ENCODE assay signal across 9 mouse cellular contexts in genomic region chr9:60693986-60694385, GRCm38 (mm10). TPM values are rescaled to one million over a fixed set of nuclear protein-coding genes. Genes with fewer than 3 reads are reported as not detected.
A peak's percentile ranks its signal among the peaks of the same experiment; 100 is the strongest.
DNase-seq lines count a peak whose midpoint lies in the region; ATAC-seq and TF ChIP-seq lines count a peak whose summit lies in the region.
"Had no signal": no experiment of that assay in that cellular context is flagged by ENCODE, and none has a peak within 500 bp of the region (broad histone marks: within the 10 kb centered on the region; RNA-seq: fewer than 3 reads in every experiment).

No protein-coding gene starts in this region.

- peak; percentile 34 for TF ChIP-seq RAD21 in MEL (IDR thresholded peaks at IDR 0.05; ENCODE audit: low read depth, low read length)

- no peak for TF ChIP-seq EP300 in liver, postnatal 0 days (IDR thresholded peaks at IDR 0.05; ENCODE audit: low read depth)
- TF ChIP-seq EP300 in MEL (IDR thresholded peaks at IDR 0.05; ENCODE audit: low read depth in 1 of 2, low read length in 2 of 2), result no peak

- no peak overlapping the region for H3K27ac ChIP-seq in liver, postnatal 0 days (ENCODE audit: low read depth)
- no peak overlapping the region for H3K27ac ChIP-seq in MEL (ENCODE audit: control insufficient read depth, low read depth, low read length)

- no peaks in the 10 kb centered on the region for H3K36me3 ChIP-seq in liver, postnatal 0 days (replicated peaks; ENCODE audit: insufficient read depth, low read length)
- no peaks in the 10 kb centered on the region for H3K36me3 ChIP-seq in MEL (ENCODE audit: control insufficient read depth in 1 of 2, insufficient read depth in 2 of 2, low read length in 2 of 2)

- H3K4me1 ChIP-seq in liver, postnatal 0 days (ENCODE audit: insufficient read depth), result no peaks in the 10 kb centered on the region
- H3K4me1 ChIP-seq in MEL (ENCODE audit: control insufficient read depth in 1 of 2, insufficient read depth in 2 of 2, low read length in 2 of 2), result no peaks in the 10 kb centered on the region

- no peak for ATAC-seq in liver, postnatal 0 days
- 0 out of 2 replicates have a peak, but pooled peaks have one; percentile 27 for ATAC-seq in megakaryocyte, adult 5-6 weeks (ENCODE audit: poor library complexity, severe bottlenecking)

- H3K4me2 ChIP-seq in liver, postnatal 0 days (ENCODE audit: low read depth, low read length), result no peak overlapping the region
- H3K4me2 ChIP-seq: midbrain, embryonic 11.5 days had no signal

- no peak overlapping the region for H3K4me3 ChIP-seq in liver, postnatal 0 days (ENCODE audit: low read depth, low read length)
- H3K4me3 ChIP-seq in MEL (ENCODE audit: control insufficient read depth in 1 of 2, insufficient read depth in 1 of 2, low read depth in 2 of 2, low read length in 2 of 2), result no peak overlapping the region

- peak; percentile 52 for DNase-seq in gastrocnemius, postnatal 10 days
- DNase-seq in gastrocnemius, postnatal 4 days (ENCODE audit: low spot score in 2 of 2), result no peak
- peak; percentile 30 for DNase-seq in liver, postnatal 0 days
- no peak for DNase-seq in liver
- DNase-seq in MEL (ENCODE audit: low read depth, low spot score), result peak; percentile 40
- no peak for DNase-seq in urinary bladder, adult 18-20 months (ENCODE audit: low spot score in 2 of 2)
- no peak for DNase-seq in spleen, postnatal 4 days (ENCODE audit: low spot score in 2 of 2)

- no peaks in the 10 kb centered on the region for H3K79me2 ChIP-seq in MEL (ENCODE audit: control insufficient read depth, insufficient read depth, low read length, poor library complexity)

- WGBS in liver, postnatal 0 days (ENCODE audit: insufficient replicate concordance), result 61% methylated on average over 2 of the region's 2 CpGs

- no peak overlapping the region for H3K9ac ChIP-seq in liver, postnatal 0 days (replicated peaks)
- H3K9ac ChIP-seq in MEL (ENCODE audit: control insufficient read depth, low read depth, low read length, poor library complexity, severe bottlenecking), result no peak overlapping the region

- peak; percentile 56 for TF ChIP-seq CTCF in liver, postnatal 0 days (IDR thresholded peaks at IDR 0.05; ENCODE audit: low read depth)
- peak; percentile 49 to 78 (median 50) for TF ChIP-seq CTCF in MEL (IDR thresholded peaks at IDR 0.05 in 2 of 3, conservative IDR thresholded peaks at IDR 0.05 in 1 of 3; ENCODE audit: control insufficient read depth in 1 of 3, insufficient read depth in 1 of 3, low read depth in 2 of 3, low read length in 3 of 3, poor library complexity in 1 of 3, severe bottlenecking in 1 of 3)

- no peaks in the 10 kb centered on the region for H3K27me3 ChIP-seq in liver, postnatal 0 days (ENCODE audit: insufficient read depth, low read length)
- H3K27me3 ChIP-seq in MEL (ENCODE audit: control insufficient read depth in 1 of 2, insufficient read depth in 2 of 2, low read length in 2 of 2), result peaks cover 0 to 4% of the 10 kb centered on the region in 2 experiments; a peak in 2 of 4 replicates

- TF ChIP-seq POLR2A in MEL (IDR thresholded peaks at IDR 0.05; ENCODE audit: control insufficient read depth in 1 of 2, insufficient read depth in 1 of 2, low read depth in 1 of 2, low read length in 2 of 2, poor library complexity in 1 of 2), result no peak

- H3K9me3 ChIP-seq in liver, postnatal 0 days (ENCODE audit: low read length), result no peaks in the 10 kb centered on the region
- no peaks in the 10 kb centered on the region for H3K9me3 ChIP-seq in MEL (replicated peaks; ENCODE audit: insufficient read depth, low read length)

TF ChIP-seq in MEL, 35 proteins besides CTCF, POLR2A, EP300 and RAD21:
- TF ChIP-seq HCFC1 (IDR thresholded peaks at IDR 0.05; ENCODE audit: low read depth, low read length) (no peak), KAT2A (conservative IDR thresholded peaks at IDR 0.05; ENCODE audit: low read depth, low read length) (no peak), SMC3 (IDR thresholded peaks at IDR 0.05; ENCODE audit: low read depth, low read length) (peak; percentile 34), POLR2AphosphoS5 (IDR thresholded peaks at IDR 0.05; ENCODE audit: borderline replicate concordance, low read depth, low read length) (no peak), NELFE (IDR thresholded peaks at IDR 0.05; ENCODE audit: low read depth, low read length) (no peak)

RNA-seq across cellular contexts. Expression of gene Lrrc49, which starts 6.0 kb away (rescaled TPM):
- 1 to 10 TPM; 4.7 to 5.1 TPM for total RNA-seq in gastrocnemius, postnatal 10 days (2021)
- 10 to 100 TPM in 1 of 2 experiments, 1 to 10 TPM in 1; 9.4 to 10.2 TPM for total RNA-seq in gastrocnemius, postnatal 4 days (2021)
- 0.63 and 0.66 TPM in 2 replicates for polyA plus RNA-seq in liver, postnatal 0 days (2015; fragmentation: Nextera tagmentation; extraction: Ambion mirVana)
- total RNA-seq in MEL (2012; rRNA removed), result 2.7 and 3.3 TPM in 2 replicates
- 1 to 10 TPM in 1 of 2 experiments, not detected in 1; 5.5 TPM for polyA plus RNA-seq in MEL (2012; ENCODE audit: insufficient read depth in 1 of 2, insufficient read length in 2 of 2, low read depth in 1 of 2, low replicate concordance in 2 of 2, missing spikeins in 1 of 2)
- total RNA-seq in megakaryocyte, adult 5-6 weeks (2015), result 2.8 and 3.0 TPM in 2 replicates
- 3.6 and 5.1 TPM in 2 replicates for total RNA-seq in megakaryocyte, adult 5-6 weeks (2017)

RNA-seq across cellular contexts. Expression of gene Larp6, which starts 18.8 kb away (rescaled TPM):
- 1 to 10 TPM; 2.2 to 2.9 TPM for total RNA-seq in gastrocnemius, postnatal 10 days (2021)
- 1 to 10 TPM; 2.4 to 2.9 TPM for total RNA-seq in gastrocnemius, postnatal 4 days (2021)
- 0.07 and 0.11 TPM in 2 replicates for polyA plus RNA-seq in liver, postnatal 0 days (2015; fragmentation: Nextera tagmentation; extraction: Ambion mirVana)
- total RNA-seq in MEL (2012; rRNA removed), result not detected in 2 replicates
- not detected for polyA plus RNA-seq in MEL (2012; ENCODE audit: insufficient read depth in 1 of 2, insufficient read length in 2 of 2, low read depth in 1 of 2, low replicate concordance in 2 of 2, missing spikeins in 1 of 2)
- total RNA-seq in megakaryocyte, adult 5-6 weeks (2015), result not detected in 2 replicates
- 0.33 TPM in 1 of 2 replicates, not detected in the other for total RNA-seq in megakaryocyte, adult 5-6 weeks (2017)

Comparison
In these comparisons a context has a peak if more than half of its experiments do, and no peak if none do; other contexts are left out.
1. DNase-seq: peak in gastrocnemius, postnatal 10 days (single experiment), liver, postnatal 0 days (single experiment) and MEL (single experiment); none in gastrocnemius, postnatal 4 days (0 of 2), liver (single experiment), urinary bladder, adult 18-20 months (0 of 2) and spleen, postnatal 4 days (0 of 2).